Mouse (Mus musculus): ENCODE measurements around the gene Oscar.
A peak's percentile ranks its signal among the peaks of the same experiment; 100 is the strongest.
"Not testable (repeated sequence)": the region's sequence is repeated elsewhere in the genome, so short reads cannot be mapped to it uniquely, and the experiment has no call there.

Gene Oscar

DNA sequence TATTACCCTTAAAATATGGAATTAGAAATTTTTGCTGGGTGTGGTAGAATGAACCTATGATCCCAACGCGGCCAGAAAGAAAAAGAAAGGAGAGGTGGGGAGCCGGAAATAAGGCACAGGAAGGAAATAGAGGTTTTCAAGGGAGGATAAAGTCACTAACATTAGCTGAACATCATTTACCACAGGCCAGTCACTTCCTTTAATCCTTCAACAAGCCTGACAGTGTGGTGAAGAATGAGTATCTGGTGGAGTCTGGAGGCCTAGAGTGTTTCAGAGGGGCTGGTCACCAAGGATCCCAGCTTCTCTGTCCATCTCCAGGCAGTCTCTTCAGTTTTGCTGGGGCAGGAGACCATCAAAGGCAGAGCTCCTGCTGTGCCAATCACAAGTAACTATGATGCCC, 5.5 kb downstream of the Oscar start:
- DNase-seq (ENCODE audit: low spot score), result no peak

- DNase-seq (ENCODE audit: low spot score), result no peak
These were observed 6.9 kb downstream of the Oscar start for GRCm38 (mm10) chr7:3609082-3609481.

GRCm38 (mm10) chr7:3608668-3609067, 7.3 kb downstream of the Oscar start:
- DNase-seq (ENCODE audit: low spot score), result no peak

GRCm38 (mm10) chr7:3607391-3607790, 8.6 kb downstream of the Oscar start:
- no peak for DNase-seq (ENCODE audit: low spot score)

GRCm38 (mm10) chr7:3606798-3607197, 9.2 kb downstream of the Oscar start:
- DNase-seq (ENCODE audit: low spot score), result no peak

- peak; percentile 75 for DNase-seq (ENCODE audit: low spot score)
These were observed 14.8 kb downstream of the Oscar start for GRCm38 (mm10) chr7:3601119-3601518.

GRCm38 (mm10) chr7:3597755-3598154, 18.2 kb downstream of the Oscar start:
- DNase-seq (ENCODE audit: low spot score), result not testable (repeated sequence)

DNA sequence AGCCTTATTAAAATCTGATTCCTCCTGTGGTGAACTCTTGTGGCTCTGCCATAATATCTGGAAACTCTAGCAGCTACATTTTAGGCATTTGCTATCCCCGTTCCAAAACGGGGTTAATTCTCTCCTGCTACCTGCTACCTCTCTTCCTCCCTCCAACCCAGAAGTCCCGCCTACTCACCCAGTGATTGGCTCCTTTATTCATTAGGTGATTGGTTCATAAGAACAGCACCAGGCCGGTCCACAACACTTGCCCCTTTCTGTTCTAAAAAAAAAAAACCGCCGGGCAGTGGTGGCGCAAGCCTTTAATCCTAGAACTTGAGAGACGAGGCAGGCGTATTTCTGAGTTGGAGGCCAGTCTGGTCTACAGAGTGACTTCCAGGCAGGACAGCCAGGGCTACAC, 20.8 kb downstream of the Oscar start:
- no peak for DNase-seq (ENCODE audit: low spot score)

DNA sequence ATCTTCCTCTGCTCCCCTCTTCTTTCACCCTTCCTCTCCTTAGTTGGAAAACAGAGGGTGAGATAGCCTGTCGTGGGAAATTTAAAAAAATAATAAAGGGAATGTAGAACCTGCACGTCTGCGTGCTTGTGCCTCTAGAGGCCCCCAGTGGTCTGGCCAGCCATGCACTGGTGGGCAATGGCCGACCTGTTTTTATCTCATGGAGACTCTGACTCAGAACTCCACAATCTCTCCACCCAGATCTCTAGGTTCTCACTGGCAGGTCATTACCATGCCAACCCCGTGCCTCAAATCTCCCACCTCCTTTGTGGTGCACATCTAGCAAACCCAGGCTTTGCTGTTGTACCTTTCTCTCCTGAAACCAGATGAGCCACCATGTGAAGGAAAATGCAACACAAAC, 21.3 kb downstream of the Oscar start:
- no peak for DNase-seq (ENCODE audit: low spot score)

- no peak for DNase-seq (ENCODE audit: low spot score)
These were observed 22.1 kb downstream of the Oscar start for GRCm38 (mm10) chr7:3593855-3594254.

- no peak for DNase-seq (ENCODE audit: low spot score)
These were observed 24.4 kb downstream of the Oscar start for GRCm38 (mm10) chr7:3591534-3591933.

DNA sequence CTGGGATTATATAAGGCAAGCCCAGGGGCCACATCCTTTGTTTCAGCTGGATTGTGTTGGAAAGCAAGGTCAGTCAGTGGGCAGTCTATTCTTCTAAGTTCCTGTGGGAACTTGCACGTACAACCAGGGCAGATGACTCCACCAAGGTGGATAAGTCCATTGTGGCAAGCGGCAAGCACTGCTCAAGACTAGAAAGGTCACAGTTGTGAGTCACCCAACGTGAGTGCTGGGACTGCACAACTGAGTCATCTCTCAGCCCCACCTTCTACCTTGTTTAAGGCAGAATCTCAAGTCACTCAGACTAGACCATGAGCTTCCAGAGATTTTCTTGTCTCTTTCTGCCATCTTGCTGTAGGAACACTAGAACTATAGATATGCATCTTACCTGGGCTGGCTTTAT, 25.4 kb downstream of the Oscar start:
- no peak for DNase-seq (ENCODE audit: low spot score)

DNA sequence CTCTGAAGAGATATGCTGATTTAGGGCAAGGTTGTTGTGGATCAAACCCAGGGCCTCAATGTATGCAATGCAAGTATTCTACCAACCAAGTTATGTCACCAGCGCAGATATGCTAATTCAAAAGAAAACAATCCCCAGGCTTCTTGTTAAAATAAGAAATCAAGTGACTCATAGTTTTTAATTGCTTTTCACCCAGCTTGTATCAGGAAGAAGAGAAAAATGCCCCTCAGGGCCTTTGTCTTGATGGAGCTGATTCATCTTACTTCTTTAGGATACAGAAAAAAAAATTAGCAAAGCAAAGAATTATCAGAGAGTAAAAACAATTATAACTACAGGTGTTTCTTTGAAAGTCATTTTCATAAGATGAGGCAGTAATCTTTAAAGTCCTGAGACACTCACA, 28.7 kb downstream of the Oscar start:
- no peak for DNase-seq (ENCODE audit: low spot score)

GRCm38 (mm10) chr7:3586255-3586654, 29.7 kb downstream of the Oscar start:
- no peak for DNase-seq (ENCODE audit: low spot score)

DNA sequence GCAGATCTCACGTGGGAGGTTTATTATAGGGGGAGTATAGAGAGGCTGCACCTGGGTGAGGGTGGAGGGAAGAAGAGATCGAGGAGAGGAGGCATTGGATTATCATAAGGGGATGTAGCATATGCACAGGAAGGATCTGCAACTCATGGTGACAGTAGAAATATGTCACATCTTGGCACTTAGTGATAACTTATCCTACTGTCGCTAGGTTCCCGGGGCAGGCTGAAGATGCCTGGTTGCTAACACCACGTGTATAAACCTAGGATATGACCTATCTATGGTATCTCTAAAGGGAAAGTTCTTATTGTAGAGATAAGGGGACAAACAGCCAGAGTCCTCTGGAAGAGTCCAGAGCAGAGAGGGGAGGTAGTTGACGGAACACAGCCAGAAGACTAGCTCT, 30.2 kb downstream of the Oscar start:
- DNase-seq (ENCODE audit: low spot score), result no peak

GRCm38 (mm10) chr7:3580029-3580428, 35.9 kb downstream of the Oscar start:
- DNase-seq (ENCODE audit: low spot score), result no peak

DNA sequence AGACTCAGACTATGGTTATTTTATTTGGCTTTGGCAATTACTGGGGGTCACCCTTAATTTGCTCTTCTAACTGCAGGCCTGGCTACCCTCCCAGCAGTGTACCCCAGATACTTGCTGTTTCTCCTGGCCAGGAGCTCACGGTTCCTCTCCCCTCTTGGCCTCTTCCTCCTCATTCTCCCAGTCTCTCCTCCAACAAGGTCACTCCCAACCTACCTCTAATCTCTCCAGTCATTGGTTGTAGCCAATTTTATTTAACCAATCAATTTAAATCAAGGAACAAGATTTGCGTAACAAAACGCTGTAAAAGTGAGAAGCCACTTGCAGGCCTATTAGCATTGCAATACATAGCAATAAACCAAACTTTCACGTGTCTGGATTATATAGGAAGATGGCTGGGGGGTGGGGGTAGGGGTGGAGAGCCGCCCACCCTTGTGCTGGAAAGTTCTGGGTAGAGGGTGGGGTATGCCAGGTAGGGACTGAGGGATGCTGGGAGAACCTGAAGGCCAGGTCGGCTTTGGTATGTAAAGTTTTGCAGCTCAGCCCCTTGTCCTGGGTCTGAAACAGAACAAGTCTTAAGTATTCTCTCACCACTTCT, 36.9 kb downstream of the Oscar start:
- DNase-seq (ENCODE audit: low spot score), result no peak

- DNase-seq (ENCODE audit: low spot score), result no peak
These were observed 37.8 kb downstream of the Oscar start for GRCm38 (mm10) chr7:3578196-3578595.

DNA sequence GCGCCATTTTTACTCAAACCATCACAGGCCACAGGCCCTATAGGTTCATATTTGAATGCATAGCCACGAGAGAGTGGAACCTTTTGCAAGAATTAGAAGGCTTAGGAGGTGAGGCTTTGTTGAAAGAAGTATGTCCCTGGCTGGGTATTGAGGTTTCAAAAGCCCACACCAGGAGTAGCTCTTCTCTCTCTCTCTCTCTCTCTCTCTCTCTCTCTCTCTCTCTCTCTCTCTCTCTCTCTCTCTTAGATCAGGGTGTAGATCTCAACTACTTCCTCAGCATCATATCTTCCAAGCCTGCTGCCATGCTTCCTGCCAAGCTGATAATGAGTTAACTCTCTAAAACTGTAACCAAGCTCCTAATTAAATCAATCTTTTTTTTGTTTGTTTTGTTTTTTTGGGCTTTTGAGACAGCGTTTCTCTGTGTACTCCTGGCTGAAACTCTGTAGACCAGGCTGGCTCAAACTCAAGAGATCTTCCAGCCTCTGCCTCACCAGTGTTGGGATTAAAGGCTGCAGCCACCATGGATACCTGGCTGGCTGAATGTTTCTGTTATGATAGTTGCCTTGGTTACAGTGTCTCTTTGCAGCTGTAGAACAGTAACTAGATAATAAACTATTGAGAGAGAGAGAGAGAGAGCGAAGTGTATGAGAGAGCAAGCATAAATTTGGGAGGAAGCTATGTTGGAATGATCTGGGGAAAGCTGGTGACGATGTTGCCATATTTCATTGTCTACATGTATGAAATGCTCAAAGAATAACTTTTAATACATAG, 39.4 kb downstream of the Oscar start:
- DNase-seq (ENCODE audit: low spot score), result no peak

- peak; percentile 24 for DNase-seq (ENCODE audit: low spot score)
These were observed 41.7 kb downstream of the Oscar start for GRCm38 (mm10) chr7:3574216-3574615.

GRCm38 (mm10) chr7:3571847-3572246, 44.1 kb downstream of the Oscar start:
- no peak for DNase-seq (ENCODE audit: low spot score)

DNA sequence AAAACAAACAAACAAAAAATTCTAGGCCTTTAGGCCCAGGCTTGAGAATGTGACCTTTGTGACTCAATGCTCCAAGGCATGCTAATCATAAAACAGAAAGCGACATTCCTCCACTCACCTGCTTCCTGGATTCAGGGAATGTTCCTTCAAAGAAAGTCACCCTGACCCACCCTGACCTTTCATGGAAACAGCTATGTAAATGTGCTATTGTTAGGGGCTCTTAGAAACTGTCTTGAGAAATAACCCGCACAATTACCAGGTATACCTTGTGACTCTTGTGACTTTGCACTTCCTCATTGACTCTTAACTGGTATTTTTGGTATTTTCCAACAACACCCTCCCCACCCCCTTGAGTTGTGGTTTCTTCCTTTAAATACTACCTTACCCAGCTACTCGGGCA, 45.4 kb downstream of the Oscar start:
- not testable (repeated sequence) for DNase-seq (ENCODE audit: low spot score)

- no peak for DNase-seq (ENCODE audit: low spot score)
These were observed 46.2 kb downstream of the Oscar start for GRCm38 (mm10) chr7:3569725-3570124.

DNA sequence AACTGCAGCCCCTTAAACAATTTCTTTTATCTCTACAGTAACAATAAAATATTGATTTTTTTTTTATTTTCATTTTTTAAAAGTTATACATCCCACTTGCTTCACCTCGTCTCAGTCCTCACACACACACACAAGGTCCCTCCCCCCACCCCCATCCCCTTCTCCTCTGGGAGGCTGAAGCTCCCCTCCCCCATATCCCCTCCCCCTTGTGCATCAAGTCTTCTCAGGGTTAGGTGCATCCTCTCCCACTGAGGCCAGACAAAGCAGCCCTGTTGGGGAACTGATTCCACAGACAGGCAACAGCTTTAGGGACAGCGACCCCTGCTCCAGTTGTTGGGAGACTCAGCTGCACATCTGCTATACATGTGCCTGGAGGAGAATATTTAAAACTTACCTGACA, 48.6 kb downstream of the Oscar start:
- DNase-seq (ENCODE audit: low spot score), result no peak
